Mouse (Mus musculus) left cerebral cortex, adult 8-10 months (tissue): ENCODE measurements around the gene Hus1. TPM values are rescaled to one million over a fixed set of nuclear protein-coding genes. Genes with fewer than 3 reads are reported as not detected.
A peak's percentile ranks its signal among the peaks of the same experiment; 100 is the strongest.

Experiments used
- DNase-seq, 2 experiments: peaks; one replicate each; pipeline ENCODE4 v3.0.0; 2022; ENCODE audit warnings: low spot score in 2 of 2
- total RNA-seq, 4 experiments: library from RNA; stranded (reverse); gene quantifications; 2 replicates each; pipeline ENCODE4 v1.2.4; 2022

Gene Hus1
- total RNA-seq = 10 to 100 TPM; 11.7 to 12.2 (median 12.1) TPM

DNA sequence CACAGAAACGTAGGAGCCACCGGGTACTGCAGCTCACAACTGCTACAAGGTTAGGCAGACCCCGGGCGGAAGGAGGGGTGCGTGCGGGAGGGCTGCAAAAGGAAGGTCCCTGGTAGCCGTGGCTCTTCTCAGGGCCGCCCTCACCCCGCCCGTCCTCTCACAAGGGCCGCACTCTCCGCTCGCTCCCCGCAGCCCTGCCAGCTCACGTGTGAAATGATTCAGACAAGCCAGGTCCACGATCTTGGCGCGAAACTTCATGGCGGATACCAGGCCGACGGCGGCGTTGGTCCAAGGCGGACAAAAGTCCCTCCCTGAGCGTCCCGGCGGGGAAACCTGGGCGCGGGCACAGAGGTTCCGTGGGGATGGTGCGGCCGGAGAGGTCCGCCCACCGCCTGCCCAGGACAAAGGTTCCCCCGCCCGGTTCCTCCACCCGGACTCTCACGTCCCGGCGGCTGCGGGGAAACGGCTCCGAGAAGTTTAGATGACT is at the start of gene Hus1:
Gene Hus1, minus strand, starts transcription at position 339 of the 487 bp plus-strand sequence.
- peak; percentile 63 to 68 for DNase-seq

DNA sequence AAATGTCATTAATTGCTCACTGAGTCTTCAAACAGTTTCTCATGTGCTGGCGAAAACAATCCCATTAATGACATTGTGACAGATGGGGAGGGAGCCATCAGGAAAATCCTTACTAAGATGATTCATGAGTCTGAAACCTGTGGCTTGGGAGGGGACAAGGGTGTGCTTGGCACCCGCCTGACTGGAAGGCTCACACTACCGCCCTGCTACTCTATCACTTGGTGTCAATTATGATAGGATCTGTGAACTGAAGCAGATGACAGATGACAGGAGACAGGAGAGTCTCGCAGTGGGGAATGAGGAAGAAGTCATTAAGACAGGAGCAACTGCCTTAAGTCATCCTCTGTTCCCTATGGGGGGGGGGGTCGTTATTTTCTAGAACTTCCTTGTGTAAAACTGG is 49.5 kb upstream of the Hus1 start:
- no peak for DNase-seq

DNA sequence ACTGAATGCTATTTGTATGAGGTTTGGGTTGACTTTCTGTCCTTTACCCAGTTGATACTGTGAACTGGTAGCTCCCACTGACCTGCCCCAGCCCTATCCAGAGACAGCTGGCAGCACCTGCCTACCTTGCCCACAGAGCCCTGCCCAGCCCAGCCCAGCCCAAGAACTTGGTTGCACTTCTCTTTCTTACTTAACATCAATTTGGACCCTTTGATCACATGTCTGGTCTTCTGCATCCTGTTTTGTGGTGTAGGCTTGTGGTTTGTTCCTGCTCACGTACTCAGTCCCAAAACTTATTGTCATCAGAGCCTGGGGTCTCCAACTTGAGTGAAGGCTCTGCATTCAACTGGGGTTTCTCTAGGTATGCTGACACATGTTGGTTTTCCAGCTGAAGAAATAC is 49.0 kb upstream of the Hus1 start:
- DNase-seq = no peak

DNA sequence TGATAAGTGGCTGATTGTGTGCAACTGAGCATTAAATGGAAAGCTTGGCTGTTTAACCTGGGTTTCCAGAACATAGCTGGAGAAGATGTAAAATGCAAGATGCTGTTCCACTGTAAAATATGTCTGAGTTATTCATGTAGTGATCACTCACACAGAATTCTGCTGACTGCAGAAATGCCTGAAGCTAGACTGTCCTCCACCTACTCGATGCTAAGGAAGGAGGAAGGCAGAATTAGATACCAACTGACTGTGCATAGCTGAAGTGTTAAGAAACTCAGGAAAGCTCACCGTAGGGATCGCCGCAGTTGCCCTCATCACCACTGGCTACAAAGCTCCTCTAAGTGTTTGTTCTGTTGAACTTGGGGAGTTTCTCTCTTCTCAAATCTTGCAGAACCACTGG is 46.7 kb upstream of the Hus1 start:
- no peak for DNase-seq

DNA sequence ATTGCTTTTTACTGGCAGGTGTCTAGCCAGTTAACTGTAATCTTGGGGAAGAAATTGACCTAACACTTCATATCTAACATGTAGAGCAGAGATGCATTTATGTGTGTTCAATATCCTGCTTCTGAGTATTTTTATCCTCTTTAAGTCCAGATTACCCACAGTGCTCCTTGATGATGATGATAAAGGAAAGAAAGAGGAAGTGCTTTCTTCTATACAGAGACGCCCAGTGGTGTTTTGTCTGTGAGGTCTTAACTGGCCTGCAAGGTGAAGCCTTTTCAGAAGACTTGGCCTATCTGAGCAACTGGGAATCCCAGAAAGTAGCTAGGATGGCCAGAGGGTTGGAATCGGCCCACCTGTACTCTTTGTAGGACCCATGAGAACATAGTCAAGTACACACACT is 45.9 kb upstream of the Hus1 start:
- DNase-seq = no peak

DNA sequence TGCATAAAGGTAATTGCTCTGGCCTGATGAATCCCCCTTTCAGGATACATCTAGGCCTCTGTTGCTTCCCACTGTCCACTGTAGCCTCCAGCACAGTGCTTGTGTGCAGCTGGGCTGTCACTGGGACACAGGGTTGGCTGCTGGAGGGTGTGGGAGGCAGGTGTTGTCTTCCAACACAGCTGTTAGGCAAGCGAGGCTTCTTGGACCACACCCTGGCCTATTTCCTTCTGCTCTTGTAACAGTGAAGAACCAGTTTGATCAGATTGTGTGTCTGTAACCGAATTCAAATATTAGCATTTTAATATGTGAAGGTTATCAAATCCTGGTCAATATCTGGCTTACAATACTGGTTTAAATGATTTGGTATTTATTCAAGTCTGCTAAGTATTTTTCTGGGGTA is 40.9 kb upstream of the Hus1 start:
- no peak for DNase-seq

DNA sequence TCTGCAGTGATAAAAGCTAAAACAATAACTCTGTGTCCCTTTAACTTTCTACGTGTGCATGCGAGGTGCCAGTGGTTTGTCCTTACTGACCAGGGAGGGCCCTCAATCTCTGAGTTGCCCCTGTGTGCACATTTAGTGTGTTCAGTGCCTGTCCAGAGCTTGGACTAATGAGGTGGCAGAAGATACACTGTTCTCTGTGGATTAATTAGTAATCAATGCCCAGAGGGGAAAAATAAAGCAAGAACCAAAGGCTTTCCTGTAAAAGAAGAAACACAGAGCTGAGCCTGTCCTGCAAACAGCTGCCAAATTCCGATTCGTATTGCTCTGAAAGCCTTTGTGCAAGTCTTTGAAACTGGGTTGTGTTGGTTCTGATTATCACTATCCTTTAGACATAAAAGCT is 39.2 kb upstream of the Hus1 start:
- no peak for DNase-seq

DNA sequence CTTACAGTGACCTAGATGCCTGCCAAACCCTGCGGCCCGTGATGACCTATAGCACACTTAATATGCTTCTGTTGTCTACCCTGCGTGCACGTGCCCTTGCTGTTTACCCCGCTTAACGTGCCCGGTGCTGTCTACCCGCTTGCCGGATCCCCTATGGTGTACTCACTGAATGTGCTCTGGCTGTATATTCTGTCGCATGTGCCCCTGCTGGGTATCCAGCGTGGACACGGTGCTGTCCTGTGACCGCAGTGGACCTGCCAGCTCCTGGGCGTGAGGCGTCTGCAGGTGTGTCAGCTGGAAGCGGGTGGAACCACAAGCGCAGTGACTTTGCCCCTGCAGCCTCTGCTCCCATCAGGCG is 37.7 kb upstream of the Hus1 start, which contains the start of gene Sun3:
Gene Sun3, minus strand, starts transcription at position 289 of the 358 bp plus-strand sequence.
- no peak for DNase-seq

DNA sequence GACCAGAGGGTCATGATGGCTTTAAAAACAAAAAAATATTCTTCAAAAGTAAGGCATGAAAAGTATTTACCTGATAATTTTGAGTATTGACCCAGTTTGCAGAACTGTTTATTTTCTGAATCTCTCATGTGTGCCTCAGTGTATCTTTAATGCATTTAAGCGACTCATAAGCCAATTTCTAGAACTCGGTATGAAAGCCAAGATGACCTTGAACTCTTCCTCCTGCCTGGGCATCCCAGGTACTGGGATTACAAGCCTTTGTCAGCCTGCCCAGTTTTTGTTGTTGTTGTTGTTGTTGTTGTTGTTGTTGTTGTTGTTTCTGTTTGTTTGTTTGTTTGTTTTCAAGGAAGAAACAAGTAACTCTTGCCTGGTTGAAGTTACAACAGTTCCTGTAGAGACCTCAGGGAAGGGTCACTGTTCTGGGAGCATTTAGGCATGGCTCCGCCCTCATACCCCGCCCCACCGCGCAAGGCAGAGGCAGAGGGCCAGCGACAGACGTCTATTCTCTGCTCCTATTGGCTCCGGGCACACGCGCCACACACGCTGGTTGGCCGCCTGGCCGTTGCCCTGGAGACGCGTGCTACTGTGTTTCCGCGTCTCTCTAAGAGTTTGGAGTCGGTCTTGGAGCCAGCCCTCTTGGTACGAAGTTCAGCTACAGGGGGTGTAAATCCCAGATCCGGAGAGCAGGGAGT is 37.2 kb upstream of the Hus1 start, which contains the start of gene Gm11992:
Gene Gm11992, plus strand, starts transcription at position 584 of the 692 bp plus-strand sequence.
- DNase-seq = peak; percentile 54 to 80

DNA sequence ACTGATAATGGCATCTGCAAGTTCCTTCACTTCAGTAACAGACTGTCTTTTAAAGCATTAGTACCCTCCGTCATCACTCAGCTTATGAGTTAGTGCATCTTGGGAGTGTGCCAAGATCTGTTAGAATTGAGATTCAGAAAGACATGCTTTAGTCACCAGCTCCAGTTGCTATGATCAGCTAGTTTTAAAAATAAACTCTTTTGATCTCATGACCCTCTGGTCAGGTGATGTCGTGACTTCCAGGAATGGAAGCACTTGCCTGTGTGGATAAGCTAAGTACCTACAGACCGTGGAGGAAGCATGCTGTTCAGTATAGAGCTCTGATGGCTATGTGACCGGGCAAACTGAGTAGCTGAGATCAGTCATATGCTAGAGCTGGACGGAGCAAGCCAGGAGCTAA is 36.1 kb upstream of the Hus1 start:
- no peak for DNase-seq

DNA sequence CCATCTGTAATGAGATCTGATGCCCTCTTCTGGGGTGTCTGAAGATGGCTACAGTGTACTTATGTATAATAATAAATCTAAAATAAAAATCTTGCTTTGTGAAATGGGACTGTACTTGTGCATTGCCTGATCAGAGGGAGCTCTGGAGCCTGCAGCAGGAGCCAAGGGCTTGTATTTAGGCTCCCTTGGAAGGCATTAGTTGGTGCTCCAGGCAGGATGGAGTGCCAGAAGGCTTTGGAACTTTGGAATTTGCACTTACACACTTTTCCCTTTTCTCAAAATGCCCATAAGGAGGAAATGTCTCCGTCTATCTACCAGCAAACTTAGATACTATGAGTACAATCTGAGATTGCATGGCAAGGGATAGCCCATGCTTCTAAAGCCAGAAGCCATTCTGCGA is 35.6 kb upstream of the Hus1 start:
- DNase-seq = no peak

DNA sequence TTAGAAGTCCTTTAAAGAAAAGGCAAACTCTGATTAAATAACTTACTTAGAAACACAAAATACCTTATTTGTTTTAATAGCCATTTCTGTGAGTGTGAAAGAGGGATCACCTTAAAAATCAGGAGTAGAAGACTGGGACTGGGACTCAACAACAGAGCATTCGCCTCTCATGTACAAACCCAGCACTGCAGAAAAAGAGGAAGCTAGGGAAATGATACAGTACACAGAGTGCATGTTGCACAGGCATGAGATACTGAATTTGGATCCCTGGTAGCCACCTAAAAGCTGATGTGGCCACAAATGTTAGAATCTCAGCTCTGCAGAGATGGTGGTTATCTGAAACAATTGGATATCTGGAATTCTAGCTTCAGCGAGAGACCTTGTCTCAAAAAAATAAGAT is 20.5 kb upstream of the Hus1 start:
- no peak for DNase-seq

DNA sequence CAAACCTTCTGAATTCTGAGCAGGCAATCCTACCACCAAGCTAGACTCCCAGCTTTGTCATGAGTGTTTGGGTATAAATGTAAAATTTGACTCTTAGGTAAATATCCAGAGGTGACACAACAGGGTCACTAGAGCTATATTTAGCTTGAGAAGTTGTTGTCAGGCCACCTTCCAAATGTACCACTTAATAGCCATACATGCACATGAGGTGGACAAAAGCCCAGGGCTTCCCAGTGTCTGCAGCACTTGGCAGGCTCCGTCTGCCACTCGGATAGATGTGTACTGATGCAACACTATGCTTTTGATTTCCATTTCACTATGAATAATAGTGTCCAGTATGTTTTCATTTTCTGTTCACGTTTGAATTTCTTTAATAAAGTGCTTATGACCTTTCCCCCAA is 14.2 kb upstream of the Hus1 start:
- DNase-seq = no peak

DNA sequence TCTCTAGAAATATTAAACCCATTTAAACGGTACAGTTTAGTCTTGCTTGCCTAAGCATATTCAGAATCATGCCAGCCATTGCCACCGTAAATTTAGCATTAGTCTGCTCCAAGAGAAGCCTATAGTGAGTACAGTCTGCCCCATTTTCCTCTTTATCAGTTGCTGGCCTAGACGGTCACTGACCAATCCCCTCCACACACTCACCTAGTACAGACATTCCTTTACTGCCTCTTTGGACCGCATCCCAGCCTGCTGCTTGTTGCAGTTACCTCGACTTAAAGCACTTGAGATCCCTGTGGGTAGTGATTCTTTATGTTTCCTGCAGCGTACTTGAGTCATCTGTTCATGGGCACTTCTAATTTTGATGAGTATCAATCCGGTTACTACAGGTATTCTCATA is 13.8 kb upstream of the Hus1 start:
- DNase-seq = no peak

DNA sequence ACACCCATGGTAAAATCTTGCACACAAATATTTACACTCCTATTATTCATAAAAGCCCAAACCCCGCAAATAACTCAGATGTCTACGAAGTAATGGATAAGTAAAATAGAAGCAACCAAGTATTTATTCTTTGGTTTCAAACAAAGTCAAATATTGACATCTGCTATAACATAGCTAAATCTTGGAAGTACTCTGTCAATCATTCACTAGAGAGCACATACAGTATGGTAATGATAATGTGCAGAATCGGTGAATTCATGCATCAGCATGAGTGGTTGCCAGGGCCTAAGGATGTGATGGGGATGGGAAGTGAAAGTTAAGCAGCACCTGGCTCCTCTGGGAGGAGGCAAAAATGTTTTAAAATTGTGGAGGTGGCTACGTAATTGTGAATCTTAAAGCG is 9.2 kb upstream of the Hus1 start:
- DNase-seq = no peak

DNA sequence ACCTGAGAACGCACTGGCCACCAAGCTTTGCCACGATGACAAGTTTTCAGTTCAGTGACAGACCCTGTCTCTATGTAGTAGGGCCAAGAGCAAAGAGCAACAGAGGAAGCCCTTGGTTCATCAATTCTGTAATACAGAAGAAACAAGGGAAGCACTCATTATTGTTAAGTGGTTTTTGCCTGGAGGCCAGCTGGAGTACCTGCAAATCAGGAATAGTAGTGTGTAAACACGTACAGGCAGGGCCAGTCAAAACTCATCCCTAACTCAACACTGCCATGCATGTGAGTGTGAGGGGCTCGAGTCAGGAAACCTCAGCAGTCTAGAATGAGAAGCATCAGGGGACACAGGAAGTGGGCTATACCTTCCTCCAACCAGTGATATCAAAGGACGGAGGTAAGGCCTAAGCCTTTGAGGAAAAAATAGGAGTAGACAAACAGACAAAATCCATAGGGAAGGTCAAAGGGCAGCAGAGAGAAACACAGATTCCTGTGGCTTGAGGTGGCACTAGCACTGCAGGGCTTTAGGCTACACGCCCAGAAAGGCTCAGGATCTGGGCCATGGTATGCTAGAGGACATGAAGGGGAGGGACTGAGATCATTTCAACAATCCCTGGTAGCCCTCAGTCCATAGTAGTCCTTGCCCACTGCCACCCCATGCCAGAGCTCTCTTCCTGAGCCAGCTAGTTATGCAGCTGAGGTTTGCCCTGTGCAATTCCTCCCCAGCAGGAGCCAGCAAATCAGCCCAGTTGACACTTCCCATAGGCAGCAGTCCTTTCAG is 7.7 kb upstream of the Hus1 start:
- no peak for DNase-seq

DNA sequence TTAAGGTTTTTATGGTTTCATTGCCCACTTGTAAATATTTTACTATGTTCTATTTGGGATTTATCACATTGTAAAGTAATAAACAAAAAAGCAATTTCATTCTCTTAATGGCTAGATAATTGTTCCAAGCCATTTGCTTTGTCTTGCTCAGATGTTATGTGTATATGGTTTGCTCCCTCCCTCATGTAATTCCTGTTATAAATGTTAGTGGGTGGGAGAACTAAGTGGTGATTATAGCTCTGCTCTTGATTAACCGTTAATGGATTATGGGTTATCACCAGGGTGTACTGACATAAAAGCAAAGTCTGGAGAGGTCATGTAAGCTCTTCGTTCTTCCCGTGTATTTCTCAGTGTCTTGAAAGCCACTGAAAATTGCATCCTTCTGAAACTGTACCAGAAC is 3.7 kb upstream of the Hus1 start:
- no peak for DNase-seq

DNA sequence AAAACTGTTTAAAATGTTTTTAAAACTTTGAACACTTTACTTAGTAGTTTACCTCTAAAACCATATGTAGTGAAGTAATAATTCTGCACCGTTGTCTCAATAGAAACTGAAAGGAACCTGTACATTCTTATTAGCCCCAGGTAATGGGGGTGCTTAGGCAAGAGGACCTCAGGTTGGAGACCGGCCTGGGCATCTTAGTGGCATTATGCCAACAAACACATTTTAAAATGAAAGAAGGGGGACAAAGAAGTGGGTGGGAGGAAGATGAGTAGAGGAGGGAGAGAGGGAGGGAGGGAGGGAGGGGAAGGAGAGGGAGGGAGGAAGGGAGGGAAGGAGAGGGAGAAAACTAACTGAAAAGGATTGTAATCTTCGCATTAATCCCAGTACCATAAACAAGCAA is 357 bp upstream of the Hus1 start:
- no peak for DNase-seq

DNA sequence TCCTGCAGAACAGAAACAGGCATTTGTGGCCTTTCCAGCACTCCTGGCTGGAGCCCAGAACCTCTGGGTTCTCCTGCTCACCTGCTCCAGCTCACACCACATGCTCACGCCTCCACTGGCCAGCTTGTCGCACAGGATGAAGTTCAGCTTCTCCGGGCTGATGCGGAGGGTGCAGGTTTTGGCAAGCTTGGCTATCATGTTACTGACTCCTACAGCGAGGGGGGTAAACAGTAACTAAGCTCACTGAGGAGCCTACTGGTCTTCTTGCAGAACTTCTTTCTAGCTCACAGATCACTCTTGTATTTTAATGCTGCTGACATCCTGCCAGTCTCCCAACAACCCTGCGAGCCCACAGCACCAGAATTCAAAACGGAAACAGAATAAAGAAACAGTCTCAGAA is 575 bp downstream of the Hus1 start:
- peak in 1 of 2 experiments; percentile 10 for DNase-seq

DNA sequence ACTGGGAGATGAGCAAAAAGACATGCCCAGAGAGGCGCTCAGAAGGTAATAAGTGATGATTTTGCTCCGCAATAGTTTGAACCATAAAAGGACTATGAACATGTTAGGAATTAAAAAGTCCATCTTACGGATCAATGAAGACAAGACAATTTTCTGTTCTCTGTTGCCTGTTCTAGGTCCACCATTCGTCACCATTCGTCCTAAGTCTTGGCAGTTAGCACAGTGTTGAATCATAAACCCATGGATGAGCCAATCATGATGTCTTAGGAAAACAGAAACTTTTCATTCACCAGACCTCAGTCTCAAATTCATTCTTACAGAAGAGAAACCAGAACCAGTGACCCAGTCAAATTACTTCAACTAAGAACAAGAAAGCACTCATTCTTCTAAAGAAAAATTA is 2.2 kb downstream of the Hus1 start:
- DNase-seq = no peak

DNA sequence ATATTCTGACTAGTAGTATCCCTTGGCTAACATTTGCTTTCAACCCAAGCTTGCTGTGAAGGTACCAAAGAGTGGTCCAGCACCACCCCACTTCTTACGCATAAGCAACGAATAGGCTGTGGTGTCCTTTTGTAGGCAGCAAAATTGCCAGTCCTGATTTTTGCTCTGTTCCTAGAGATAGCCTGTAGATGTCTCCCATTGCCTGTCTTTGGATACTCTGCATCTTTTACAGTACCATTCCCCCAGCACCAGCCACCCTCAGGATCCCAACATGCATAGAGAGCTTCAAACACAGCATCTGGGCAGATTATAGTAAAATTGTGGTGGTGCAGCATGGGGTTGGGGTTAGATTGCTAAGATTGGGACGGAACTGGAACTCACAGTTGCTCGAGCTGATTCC is 22.9 kb downstream of the Hus1 start:
- DNase-seq = no peak

DNA sequence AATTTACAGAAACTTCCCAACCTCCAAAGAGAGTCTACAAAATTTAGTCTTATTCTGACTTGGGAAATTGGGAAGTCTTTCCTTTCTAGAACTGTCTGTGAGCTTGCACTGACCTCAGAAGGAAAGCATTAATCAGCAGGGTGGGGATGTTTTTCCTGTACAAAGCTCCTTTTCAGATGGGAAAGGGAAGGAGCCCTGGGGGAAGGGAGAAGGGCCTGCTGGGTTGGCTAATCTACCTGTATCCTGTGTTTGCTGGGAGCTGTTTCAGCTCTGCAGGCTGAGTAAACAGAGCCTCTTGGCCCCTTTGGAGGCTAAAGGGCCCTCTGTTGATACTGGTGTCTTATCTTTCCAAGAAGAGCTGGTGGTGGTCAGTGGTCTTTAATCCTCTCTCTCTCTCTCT is 24.9 kb downstream of the Hus1 start:
- DNase-seq = no peak
